Mouse (Mus musculus) kidney, postnatal 0 days (tissue): Measurements from ENCODE around the gene Gm17268. TPM values are rescaled to one million over a fixed set of nuclear protein-coding genes. Genes with fewer than 3 reads are reported as not detected.

ENCODE experiments used
- ATAC-seq: fragments of 200-750 bp; cut with Nextera tagmentation; replicated peaks from 2 replicates; pipeline ENCODE4 v1.8.0; 2017; ENCODE audit warnings: low read depth, moderate number of reproducible peaks, moderate TSS enrichment, moderate library complexity; ENCODE audit not compliant: low FRiP score
- DNase-seq: peaks from one replicate; pipeline ENCODE4 v3.0.0-alpha.2; 2016; ENCODE audit warnings: low spot score
- H3K27ac ChIP-seq: fragments of 300-500 bp; sonication (generic); 2 replicates; pipeline ENCODE4 v1.5.1; 2014; ENCODE audit warnings: mild to moderate bottlenecking
- H3K27me3 ChIP-seq: fragments of 300-500 bp; sonication (generic); 2 replicates; pipeline ENCODE4 v1.6.1; 2014; ENCODE audit warnings: low read length, mixed read lengths; ENCODE audit not compliant: insufficient read depth
- H3K36me3 ChIP-seq: fragments of 300-500 bp; sonication (generic); 2 replicates; pipeline ENCODE4 v1.6.1; 2014; ENCODE audit warnings: low read length, mixed read lengths; ENCODE audit not compliant: insufficient read depth
- H3K4me1 ChIP-seq: fragments of 300-500 bp; sonication (generic); replicated peaks from 2 replicates; pipeline ENCODE4 v1.6.1; 2014; ENCODE audit warnings: antibody characterized with exemption, low read length, mixed read lengths; ENCODE audit not compliant: insufficient read depth
- H3K4me2 ChIP-seq: fragments of 300-500 bp; sonication (generic); 2 replicates; pipeline ENCODE4 v1.6.1; 2014; ENCODE audit warnings: mild to moderate bottlenecking, low read length, moderate library complexity, mixed read lengths
- H3K4me3 ChIP-seq: fragments of 300-500 bp; sonication (generic); replicated peaks from 2 replicates; pipeline ENCODE4 v1.5.1; 2014; ENCODE audit warnings: low read depth, low read length
- H3K9ac ChIP-seq: fragments of 300-500 bp; sonication (generic); 2 replicates; pipeline ENCODE4 v1.6.1; 2014; ENCODE audit warnings: low read depth, low read length
- H3K9me3 ChIP-seq: fragments of 300-500 bp; sonication (generic); replicated peaks from 2 replicates; pipeline ENCODE4 v1.6.1; 2016; ENCODE audit warnings: low read length, inconsistent platforms, mixed read lengths
- CTCF ChIP-seq: IDR thresholded peaks from 2 replicates; pipeline ENCODE4 v1.5.1; 2016; ENCODE audit warnings: antibody characterized with exemption, low read depth, mild to moderate bottlenecking, moderate library complexity
- WGBS: fragments of 180-500 bp; shearing (Covaris S2); extraction: QIAGEN DNeasy Blood & Tissue Kit; methylation state at CpG from one replicate; pipeline ENCODE4 v1.1.7; 2014; 5-methylcytosine and 5-hydroxymethylcytosine counted together
- polyA plus RNA-seq: library from polyadenylated mRNA; unstranded; fragments of >200 nt; fragmentation: Nextera tagmentation; extraction: Ambion mirVana; gene quantifications from 2 replicates; pipeline ENCODE4 v1.2.1, GENCODE M21; 2015

Gm17268 gene
- polyA plus RNA-seq, 1 experiment from 2014 or later = not detected

GRCm38 (mm10) chr11:82072374-82072773 is 34.0 kb upstream of the Gm17268 start:
- no peak overlapping the region for H3K4me2 ChIP-seq
- WGBS = 80% methylated on average over 1 of the region's 1 CpGs
- 0 out of 2 replicates have a peak, but pooled peaks have one; percentile 19 for TF ChIP-seq CTCF
- H3K27me3 ChIP-seq = no peaks in the 10 kb centered on the region
- H3K27ac ChIP-seq = no peak overlapping the region
- H3K4me3 ChIP-seq = no peak overlapping the region
- DNase-seq (no peak), ATAC-seq (no peak)
- no peaks in the 10 kb centered on the region for H3K9me3 ChIP-seq
- H3K4me1 ChIP-seq = no peaks in the 10 kb centered on the region
- no peaks in the 10 kb centered on the region for H3K36me3 ChIP-seq
- no peak overlapping the region for H3K9ac ChIP-seq

GRCm38 (mm10) chr11:82071076-82071475 is 32.7 kb upstream of the Gm17268 start:
- TF ChIP-seq CTCF = no peak
- no peak overlapping the region for H3K27ac ChIP-seq
- 87% methylated on average over 3 of the region's 3 CpGs for WGBS

DNA sequence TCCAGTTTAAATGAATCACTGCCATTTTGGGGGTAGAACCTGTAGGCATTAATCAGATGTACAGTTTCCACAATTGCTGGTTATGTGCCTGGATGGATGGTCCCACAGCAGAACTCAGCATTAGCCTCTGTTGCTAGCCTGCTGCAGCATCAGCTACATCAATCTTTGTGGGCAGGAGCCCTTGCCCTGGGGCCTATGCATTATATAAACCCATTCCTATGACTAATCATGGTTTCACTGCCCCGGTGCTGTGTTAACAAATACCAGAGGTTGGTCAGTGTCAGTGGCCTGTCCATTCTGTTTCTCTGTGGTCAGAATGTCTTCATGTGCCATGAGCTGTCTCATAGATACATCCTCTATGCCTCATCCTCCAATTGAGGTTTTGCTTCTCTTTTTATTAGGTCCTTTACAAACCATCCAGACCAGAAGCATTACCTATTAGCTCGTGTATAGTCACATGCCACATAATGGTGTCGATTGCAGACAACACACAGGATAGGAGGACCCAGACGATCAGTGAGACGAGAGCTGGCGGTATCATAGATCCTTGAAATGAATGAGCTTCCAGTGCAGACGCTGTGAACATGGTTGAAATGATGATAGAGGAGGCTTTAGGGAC is 28.7 kb upstream of the Gm17268 start:
- Histone ChIP-seq H3K9me3 (no peaks in the 10 kb centered on the region), H3K4me3 (no peak overlapping the region), H3K27ac (no peak overlapping the region), H3K9ac (no peak overlapping the region), H3K27me3 (no peaks in the 10 kb centered on the region), H3K36me3 (no peaks in the 10 kb centered on the region), H3K4me2 (no peak overlapping the region), H3K4me1 (no peaks in the 10 kb centered on the region)
- WGBS = 72% methylated on average over 7 of the region's 7 CpGs
- ATAC-seq (no peak), DNase-seq (no peak)
- no peak for TF ChIP-seq CTCF

More at GRCm38 (mm10) chr11:82071076-82071475, 32.7 kb upstream of the Gm17268 start:
- DNase-seq (no peak), ATAC-seq (no peak)
- H3K36me3 ChIP-seq = no peaks in the 10 kb centered on the region
- H3K27me3 ChIP-seq = no peaks in the 10 kb centered on the region
- H3K9ac ChIP-seq = no peak overlapping the region
- no peak overlapping the region for H3K4me2 ChIP-seq
- no peaks in the 10 kb centered on the region for H3K9me3 ChIP-seq
- H3K4me1 ChIP-seq = no peaks in the 10 kb centered on the region
- no peak overlapping the region for H3K4me3 ChIP-seq

DNA sequence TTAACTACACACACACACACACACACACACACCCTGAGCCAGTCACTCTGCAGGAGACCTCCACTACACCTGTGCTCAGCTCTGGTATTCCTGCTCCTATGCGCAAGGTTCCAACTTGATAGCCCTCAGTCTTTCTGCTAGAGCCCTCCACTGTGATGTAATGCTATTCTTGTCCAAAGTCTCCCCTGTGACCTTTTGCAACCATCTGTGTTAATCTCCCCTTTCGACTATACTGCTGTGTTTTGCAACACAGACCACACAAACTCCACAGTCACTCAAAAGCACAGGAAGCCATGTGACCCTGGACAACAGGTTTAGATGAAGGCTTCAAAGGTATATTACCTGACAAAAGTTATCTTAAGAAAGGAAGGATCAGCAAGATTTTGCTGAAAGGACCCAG is 25.1 kb upstream of the Gm17268 start:
- no peaks in the 10 kb centered on the region for H3K9me3 ChIP-seq
- TF ChIP-seq CTCF = no peak
- no peak overlapping the region for H3K4me2 ChIP-seq
- no peak for ATAC-seq
- H3K4me3 ChIP-seq = no peak overlapping the region
- DNase-seq = no peak
- H3K9ac ChIP-seq = no peak overlapping the region
- H3K27me3 ChIP-seq = no peaks in the 10 kb centered on the region
- no peaks in the 10 kb centered on the region for H3K4me1 ChIP-seq
- WGBS = 67% methylated on average over 2 of the region's 2 CpGs
- no peaks in the 10 kb centered on the region for H3K36me3 ChIP-seq
- H3K27ac ChIP-seq = no peak overlapping the region

DNA sequence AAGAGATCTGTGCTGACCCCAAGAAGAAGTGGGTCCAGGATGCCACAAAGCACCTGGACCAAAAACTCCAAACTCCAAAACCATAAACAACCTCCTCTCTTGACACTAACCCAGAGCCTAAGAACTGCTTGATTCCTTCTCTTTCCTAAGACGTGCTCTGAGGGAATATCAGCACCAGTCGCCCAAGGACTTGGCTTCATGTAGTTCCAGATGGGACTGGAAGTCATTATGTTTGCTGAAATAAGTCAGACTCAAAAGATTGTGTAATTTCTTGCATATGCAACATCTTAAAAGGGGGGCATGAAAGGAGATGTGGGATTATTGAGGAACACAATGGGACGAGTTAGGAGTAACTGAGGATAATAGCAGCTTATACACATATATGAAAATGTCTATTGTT is 23.9 kb upstream of the Gm17268 start:
- H3K27ac ChIP-seq = no peak overlapping the region
- ATAC-seq = no peak

GRCm38 (mm10) chr11:82057646-82058045 is 19.3 kb upstream of the Gm17268 start, which contains the start of gene Ccl11:
Gene Ccl11 (plus strand): TSS chr11:82057823.
- Histone ChIP-seq H3K9ac (no peak within 1 kb of the TSS), H3K4me1 (no peaks in the 10 kb centered on the region), H3K27me3 (no peaks in the 10 kb centered on the region), H3K9me3 (no peaks in the 10 kb centered on the region), H3K4me3 (no peak within 1 kb of the TSS), H3K36me3 (no peaks in the 10 kb centered on the region), H3K27ac (no peak within 1 kb of the TSS), H3K4me2 (no peak within 1 kb of the TSS)
- WGBS = 60% methylated on average over 6 of the region's 6 CpGs
- DNase-seq (peak; percentile 36), ATAC-seq (no peak)
- TF ChIP-seq CTCF = no peak

More for the DNA sequence above, 23.9 kb upstream of the Gm17268 start:
- WGBS = 77% methylated on average over 3 of the region's 3 CpGs
- H3K36me3 ChIP-seq = no peaks in the 10 kb centered on the region
- H3K4me3 ChIP-seq = no peak overlapping the region
- DNase-seq = no peak
- TF ChIP-seq CTCF = no peak
- H3K4me1 ChIP-seq = no peaks in the 10 kb centered on the region
- H3K27me3 ChIP-seq = no peaks in the 10 kb centered on the region
- no peak overlapping the region for H3K4me2 ChIP-seq
- H3K9me3 ChIP-seq = no peaks in the 10 kb centered on the region
- H3K9ac ChIP-seq = no peak overlapping the region

DNA sequence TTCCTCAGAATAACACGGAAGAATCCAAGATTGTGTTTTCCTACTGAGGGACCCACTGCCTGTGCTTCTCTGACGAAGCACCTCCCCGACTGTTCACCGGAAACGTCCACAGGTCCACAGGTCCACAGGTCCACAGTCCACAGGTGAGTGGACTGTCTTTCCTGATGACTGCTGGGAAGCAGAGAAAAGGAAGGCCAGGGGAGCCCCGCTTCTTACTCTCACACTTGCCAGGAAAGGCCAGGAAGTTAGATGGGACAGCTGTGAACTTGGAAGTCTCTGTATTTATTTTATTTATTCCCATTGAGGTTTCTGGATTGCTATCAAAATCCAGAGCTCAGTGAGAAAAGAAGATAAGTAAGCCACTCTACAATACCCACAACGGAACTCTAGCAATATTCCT is 15.5 kb upstream of the Gm17268 start:
- WGBS = 68% methylated on average over 7 of the region's 7 CpGs
- Histone ChIP-seq H3K9me3 (no peaks in the 10 kb centered on the region), H3K9ac (no peak overlapping the region), H3K4me3 (no peak overlapping the region), H3K27me3 (no peaks in the 10 kb centered on the region), H3K27ac (no peak overlapping the region), H3K4me1 (no peaks in the 10 kb centered on the region), H3K36me3 (no peaks in the 10 kb centered on the region), H3K4me2 (no peak overlapping the region)
- no peak for ATAC-seq
- peak; percentile 40 for DNase-seq
- no peak for TF ChIP-seq CTCF
